Mouse (Mus musculus): Measurements from ENCODE around the gene Exoc3l. TPM values are rescaled to one million over a fixed set of nuclear protein-coding genes. Genes with fewer than 3 reads are reported as not detected.
A peak's percentile ranks its signal among the peaks of the same experiment; 100 is the strongest.

The Exoc3l gene
- polyA plus RNA-seq, 1 experiment from 2014 or later: 3.7 TPM

GRCm38 (mm10) chr8:105298351-105299252 is 2.7 kb upstream of the Exoc3l start:
- Histone ChIP-seq H3K4me3 (ENCODE audit: low read depth, low read length) (peak overlapping the region; percentile 94), H3K36me3 (ENCODE audit: control insufficient read depth, insufficient read depth, low read length) (peaks cover 17% of the 10 kb centered on the region), H3K4me1 (replicated peaks; ENCODE audit: control insufficient read depth, insufficient read depth) (peaks cover 5% of the 10 kb centered on the region; the same call in 1 of the 2 replicates), H3K9me3 (ENCODE audit: control insufficient read depth, low read length) (no peaks in the 10 kb centered on the region), H3K4me2 (replicated peaks; ENCODE audit: low read depth) (peak overlapping the region; percentile 86), H3K9ac (ENCODE audit: low read length) (peak overlapping the region; percentile 94), H3K27ac (replicated peaks) (0 out of 2 replicates have a peak overlapping the region, but pooled peaks have one; percentile 4), H3K27me3 (ENCODE audit: control insufficient read depth, insufficient read depth, low read length) (no peaks in the 10 kb centered on the region)
- no peak for ATAC-seq (ENCODE audit: low FRiP score, low TSS enrichment)
- DNase-seq (ENCODE audit: low spot score): no peak
- TF ChIP-seq EP300 (optimal IDR thresholded peaks at IDR 0.05): no peak
- TF ChIP-seq CTCF (IDR thresholded peaks at IDR 0.05; ENCODE audit: low read depth): no peak
- 53% methylated on average over 18 of the region's 18 CpGs for WGBS

DNA sequence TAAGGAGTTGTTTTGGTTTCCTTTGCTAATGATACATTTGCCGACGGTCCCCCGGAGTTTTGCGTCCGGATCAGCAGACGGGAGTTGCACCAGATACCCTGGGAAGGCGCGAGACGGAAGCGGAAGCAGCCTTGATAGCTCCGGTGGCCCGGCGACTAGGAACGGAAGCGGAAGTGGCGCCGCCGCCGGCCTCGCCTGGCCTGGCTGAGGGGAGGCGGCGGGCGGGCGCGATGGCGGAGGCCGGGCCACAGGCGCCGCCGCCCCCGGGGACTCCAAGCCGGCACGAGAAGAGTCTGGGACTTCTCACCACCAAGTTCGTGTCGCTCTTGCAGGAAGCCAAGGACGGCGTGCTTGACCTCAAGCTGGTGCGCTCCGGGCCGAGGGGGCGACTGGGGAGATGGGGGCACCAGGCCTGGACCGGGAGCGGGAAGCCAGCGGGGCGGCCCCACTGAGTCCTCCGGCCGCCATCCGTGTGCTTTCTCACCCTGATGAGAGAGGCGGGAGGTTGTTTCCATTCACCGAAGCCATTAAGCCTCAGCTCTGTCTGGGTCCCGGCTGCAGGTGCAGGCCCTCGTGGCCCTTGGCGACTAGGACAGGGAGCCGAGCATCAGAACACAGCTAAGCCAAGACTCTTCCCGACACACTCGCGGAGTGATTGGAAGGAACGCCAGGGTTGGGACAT is 1.8 kb upstream of the Exoc3l start, which contains the start of gene E2f4:
TSS of gene E2f4 (plus strand) at position 153 of the 682 bp plus-strand sequence.
- peak within 1 kb of the TSS; percentile 94 for H3K9ac ChIP-seq (ENCODE audit: low read length)
- TF ChIP-seq EP300 (optimal IDR thresholded peaks at IDR 0.05) (no peak), CTCF (IDR thresholded peaks at IDR 0.05; ENCODE audit: low read depth) (no peak)
- H3K4me3 ChIP-seq (ENCODE audit: low read depth, low read length): peak within 1 kb of the TSS; percentile 94
- peak; percentile 95 for DNase-seq (ENCODE audit: low spot score)
- H3K4me1 ChIP-seq (replicated peaks; ENCODE audit: control insufficient read depth, insufficient read depth): peaks cover 5% of the 10 kb centered on the region; the same call in 1 of the 2 replicates
- peak within 1 kb of the TSS; percentile 83 for H3K27ac ChIP-seq (replicated peaks)
- peak; percentile 92 for ATAC-seq (ENCODE audit: low FRiP score, low TSS enrichment)
- no peaks in the 10 kb centered on the region for H3K9me3 ChIP-seq (ENCODE audit: control insufficient read depth, low read length)
- WGBS: 1% methylated on average over 53 of the region's 58 CpGs
- peak within 1 kb of the TSS; percentile 86 for H3K4me2 ChIP-seq (replicated peaks; ENCODE audit: low read depth)
- no peaks in the 10 kb centered on the region for H3K27me3 ChIP-seq (ENCODE audit: control insufficient read depth, insufficient read depth, low read length)
- H3K36me3 ChIP-seq (ENCODE audit: control insufficient read depth, insufficient read depth, low read length): peaks cover 13% of the 10 kb centered on the region

GRCm38 (mm10) chr8:105295256-105295655 is 645 bp downstream of the Exoc3l start:
- Histone ChIP-seq H3K27me3 (ENCODE audit: control insufficient read depth, insufficient read depth, low read length) (no peaks in the 10 kb centered on the region), H3K4me3 (ENCODE audit: low read depth, low read length) (no peak overlapping the region), H3K9me3 (ENCODE audit: control insufficient read depth, low read length) (no peaks in the 10 kb centered on the region), H3K9ac (ENCODE audit: low read length) (no peak overlapping the region), H3K4me1 (replicated peaks; ENCODE audit: control insufficient read depth, insufficient read depth) (peaks cover 5% of the 10 kb centered on the region; the same call in 1 of the 2 replicates), H3K4me2 (replicated peaks; ENCODE audit: low read depth) (no peak overlapping the region), H3K36me3 (ENCODE audit: control insufficient read depth, insufficient read depth, low read length) (peaks cover 5% of the 10 kb centered on the region; the same call in 1 of the 2 replicates), H3K27ac (replicated peaks) (no peak overlapping the region)
- ATAC-seq (ENCODE audit: low FRiP score, low TSS enrichment) (no peak), DNase-seq (ENCODE audit: low spot score) (no peak)
- whole genome bisulfite sequencing: 66% methylated on average over 11 of the region's 11 CpGs
- no peak for TF ChIP-seq EP300 (optimal IDR thresholded peaks at IDR 0.05)
- TF ChIP-seq CTCF (IDR thresholded peaks at IDR 0.05; ENCODE audit: low read depth): no peak

GRCm38 (mm10) chr8:105294776-105295175 is 1.1 kb downstream of the Exoc3l start:
- H3K4me3 ChIP-seq (ENCODE audit: low read depth, low read length): no peak overlapping the region
- WGBS: 63% methylated on average over 9 of the region's 9 CpGs
- no peak for DNase-seq (ENCODE audit: low spot score)
- H3K9me3 ChIP-seq (ENCODE audit: control insufficient read depth, low read length): no peaks in the 10 kb centered on the region
- H3K27ac ChIP-seq (replicated peaks): no peak overlapping the region
- H3K27me3 ChIP-seq (ENCODE audit: control insufficient read depth, insufficient read depth, low read length): no peaks in the 10 kb centered on the region
- H3K9ac ChIP-seq (ENCODE audit: low read length): no peak overlapping the region
- peaks cover 9% of the 10 kb centered on the region for H3K4me1 ChIP-seq (replicated peaks; ENCODE audit: control insufficient read depth, insufficient read depth)
- peaks cover 3% of the 10 kb centered on the region; the same call in 1 of the 2 replicates for H3K36me3 ChIP-seq (ENCODE audit: control insufficient read depth, insufficient read depth, low read length)
- no peak for ATAC-seq (ENCODE audit: low FRiP score, low TSS enrichment)
- H3K4me2 ChIP-seq (replicated peaks; ENCODE audit: low read depth): no peak overlapping the region
- TF ChIP-seq CTCF (IDR thresholded peaks at IDR 0.05; ENCODE audit: low read depth) (no peak), EP300 (optimal IDR thresholded peaks at IDR 0.05) (no peak)

DNA sequence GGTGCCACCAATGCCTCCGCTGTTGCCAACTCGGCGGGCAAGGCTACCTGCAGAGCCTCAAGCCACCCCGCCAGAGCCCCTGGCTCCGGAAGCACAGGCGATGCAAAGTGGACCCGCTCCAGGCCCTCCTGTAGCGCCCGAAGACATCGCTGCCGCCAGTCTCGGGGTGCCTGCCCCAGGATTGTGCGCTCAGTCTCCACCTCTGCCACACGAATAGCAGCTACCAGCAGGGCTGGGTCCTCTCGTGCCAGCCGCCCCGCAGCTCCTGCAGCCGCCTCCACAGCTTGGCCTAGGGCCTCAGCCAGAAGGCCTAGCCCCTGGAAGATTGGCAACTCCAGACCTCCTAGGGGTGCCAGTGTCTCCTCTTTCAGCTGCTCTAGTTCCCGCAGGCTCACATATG is 2.5 kb downstream of the Exoc3l start:
- Histone ChIP-seq H3K4me1 (replicated peaks; ENCODE audit: control insufficient read depth, insufficient read depth) (peaks cover 8% of the 10 kb centered on the region), H3K9me3 (ENCODE audit: control insufficient read depth, low read length) (no peaks in the 10 kb centered on the region), H3K27me3 (ENCODE audit: control insufficient read depth, insufficient read depth, low read length) (no peaks in the 10 kb centered on the region), H3K9ac (ENCODE audit: low read length) (no peak overlapping the region), H3K36me3 (ENCODE audit: control insufficient read depth, insufficient read depth, low read length) (no peaks in the 10 kb centered on the region), H3K27ac (replicated peaks) (no peak overlapping the region), H3K4me2 (replicated peaks; ENCODE audit: low read depth) (no peak overlapping the region), H3K4me3 (ENCODE audit: low read depth, low read length) (no peak overlapping the region)
- DNase-seq (ENCODE audit: low spot score) (no peak), ATAC-seq (ENCODE audit: low FRiP score, low TSS enrichment) (no peak)
- TF ChIP-seq EP300 (optimal IDR thresholded peaks at IDR 0.05): no peak
- TF ChIP-seq CTCF (IDR thresholded peaks at IDR 0.05; ENCODE audit: low read depth): no peak
- WGBS: 69% methylated on average over 19 of the region's 19 CpGs

Data from stomach, postnatal 0 days (tissue).